ENCODE assay signal across 9 mouse cellular contexts in genomic region chr4:150581931-150582723, GRCm38 (mm10).
A peak's percentile ranks its signal among the peaks of the same experiment; 100 is the strongest.
DNase-seq lines count a peak whose midpoint lies in the region; ATAC-seq and TF ChIP-seq lines count a peak whose summit lies in the region.
"Had no signal": no experiment of that assay in that cellular context is flagged by ENCODE, and none has a peak within 500 bp of the region (broad histone marks: within the 10 kb centered on the region; RNA-seq: fewer than 3 reads in every experiment).

No protein-coding gene starts in this region.

- peaks cover 100% of the 10 kb centered on the region for H3K79me2 ChIP-seq in macrophage (ENCODE audit: inconsistent target)

- in situ Hi-C loops in Patski (cut with MboI; ENCODE audit: low pct_unique_long_range_greater_than_20kb), result loop anchor here (10.0 kb wide), 1 partner anchor 307 kb away; no protein-coding TSS in a partner anchor

- intact Hi-C loops in left cerebral cortex, postnatal 36 days (cut with DNase I), result no loop called here

- WGBS in embryonic facial prominence, embryonic 13.5 days, result 71% methylated on average over 10 of the region's 10 CpGs
- WGBS in macrophage (ENCODE audit: missing documents), result 92% methylated on average over 8 of the region's 10 CpGs

- H3K27me3 ChIP-seq in Patski, result no peaks in the 10 kb centered on the region
- no peaks in the 10 kb centered on the region for H3K27me3 ChIP-seq in embryonic facial prominence, embryonic 13.5 days

- peak; percentile 36 to 54 for DNase-seq in left cerebral cortex, adult 18-20 months (ENCODE audit: low spot score in 2 of 2)
- no peak for DNase-seq in left cerebral cortex, postnatal 36 days (ENCODE audit: low spot score in 2 of 2)
- no peak for DNase-seq in Patski (ENCODE audit: low read depth, low spot score)
- no peak for DNase-seq in urinary bladder, adult 2 months (ENCODE audit: low spot score)
- DNase-seq in cerebellum, postnatal 4 days (ENCODE audit: low spot score in 2 of 2), result no peak
- DNase-seq: gastrocnemius, postnatal 36 days had no signal

- H3K36me3 ChIP-seq in embryonic facial prominence, embryonic 13.5 days, result no peaks in the 10 kb centered on the region
- peaks cover 9% of the 10 kb centered on the region; the same call in 1 of the 2 replicates for H3K36me3 ChIP-seq in macrophage (ENCODE audit: inconsistent target)

- H3K27ac ChIP-seq in embryonic facial prominence, embryonic 13.5 days, result peak overlapping the region; percentile 66; the same call in 1 of the 2 replicates
- peak overlapping the region; percentile 78 for H3K27ac ChIP-seq in macrophage
- H3K27ac ChIP-seq: liver, embryonic 14.5 days had no signal

- H3K9me3 ChIP-seq in embryonic facial prominence, embryonic 13.5 days, result no peaks in the 10 kb centered on the region

- H3K4me3 ChIP-seq in embryonic facial prominence, embryonic 13.5 days, result no peak overlapping the region
- no peak overlapping the region for H3K4me3 ChIP-seq in macrophage (ENCODE audit: inconsistent target)

- no peak overlapping the region for H3K9ac ChIP-seq in embryonic facial prominence, embryonic 13.5 days
- H3K9ac ChIP-seq: liver, embryonic 14.5 days had no signal

- TF ChIP-seq CTCF in Patski (IDR thresholded peaks at IDR 0.05), result no peak

- ATAC-seq in Patski, result peak; percentile 55
- ATAC-seq in embryonic facial prominence, embryonic 13.5 days (ENCODE audit: insufficient number of reproducible peaks, insufficient read depth, low FRiP score, low TSS enrichment, low read depth), result no peak

- H3K4me1 ChIP-seq in embryonic facial prominence, embryonic 13.5 days, result peaks cover 49% of the 10 kb centered on the region

- CTCF ChIA-PET in Patski (lab: Charles Lee), result no interaction called here

- no peak overlapping the region for H3K4me2 ChIP-seq in embryonic facial prominence, embryonic 13.5 days

- POLR2A ChIA-PET in Patski (lab: Charles Lee), result interaction anchor here (3.1 kb wide), 1 partner anchor 12 kb away, joined by 13 read pairs; no protein-coding TSS in a partner anchor

Comparison
In these comparisons a context has a peak if more than half of its experiments do, and no peak if none do; other contexts are left out.
1. DNase-seq: peak in left cerebral cortex, adult 18-20 months (2 of 2); none in left cerebral cortex, postnatal 36 days (0 of 2), Patski (single experiment), urinary bladder, adult 2 months (single experiment) and cerebellum, postnatal 4 days (0 of 2).